Mouse (Mus musculus): Measurements from ENCODE around the gene Rab43.

GRCm38 (mm10) chr6:87744632-87745031 is 67.3 kb downstream of the Rab43 start:
- TF ChIP-seq TCF3 (IDR thresholded peaks at IDR 0.05; ENCODE audit: insufficient read length, low read depth) (no peak), POLR2A (IDR thresholded peaks at IDR 0.05; ENCODE audit: insufficient read length, low read depth) (no peak), TCF12 (IDR thresholded peaks at IDR 0.05; ENCODE audit: insufficient read depth, poor library complexity, severe bottlenecking) (no peak), MAX (IDR thresholded peaks at IDR 0.05; ENCODE audit: low read depth) (no peak), E2F4 (IDR thresholded peaks at IDR 0.05; ENCODE audit: insufficient read depth) (no peak), USF1 (IDR thresholded peaks at IDR 0.05; ENCODE audit: low read depth) (no peak), REST (IDR thresholded peaks at IDR 0.05; ENCODE audit: insufficient read depth, insufficient read length) (no peak), CEBPB (IDR thresholded peaks at IDR 0.05; ENCODE audit: insufficient read depth, poor library complexity, severe bottlenecking) (no peak), MYOD1 (IDR thresholded peaks at IDR 0.05; ENCODE audit: control insufficient read depth in 1 of 3, insufficient read length in 2 of 3, low read depth in 2 of 3) (no peak), POLR2AphosphoS2 (IDR thresholded peaks at IDR 0.05; ENCODE audit: insufficient read length, low read depth) (no peak), SRF (IDR thresholded peaks at IDR 0.05; ENCODE audit: control insufficient read depth, insufficient read length, low read depth) (no peak), MYOG (IDR thresholded peaks at IDR 0.05; ENCODE audit: control insufficient read depth in 1 of 3, insufficient read depth in 1 of 3, insufficient read length in 2 of 3, low read depth in 2 of 3) (no peak)

Data from myocyte (in vitro differentiated cells).